Mouse (Mus musculus) lung, embryonic 15.5 days (tissue): ENCODE results near the gene Traf2. TPM values are rescaled to one million over a fixed set of nuclear protein-coding genes. Genes with fewer than 3 reads are reported as not detected.

Source experiments
- ATAC-seq: fragments of 200-750 bp; cut with Nextera tagmentation; 2 replicates; pipeline ENCODE4 v1.8.0; 2017; ENCODE audit warnings: moderate number of reproducible peaks, borderline replicate concordance; ENCODE audit not compliant: low FRiP score, low TSS enrichment; ENCODE audit errors: extremely low read depth
- H3K27ac ChIP-seq: fragments of 300-500 bp; sonication (generic); 2 replicates; pipeline ENCODE4 v1.5.1; 2015; ENCODE audit warnings: moderate library complexity, mild to moderate bottlenecking, inconsistent platforms
- H3K27me3 ChIP-seq: fragments of 300-500 bp; sonication (generic); 2 replicates; pipeline ENCODE4 v1.6.1; 2015; ENCODE audit warnings: inconsistent platforms
- H3K36me3 ChIP-seq: fragments of 300-500 bp; sonication (generic); 2 replicates; pipeline ENCODE4 v1.6.1; 2015; ENCODE audit warnings: inconsistent platforms
- H3K4me1 ChIP-seq: fragments of 300-500 bp; sonication (generic); 2 replicates; pipeline ENCODE4 v1.6.1; 2015; ENCODE audit warnings: inconsistent platforms
- H3K4me2 ChIP-seq: fragments of 300-500 bp; sonication (generic); 2 replicates; pipeline ENCODE4 v1.6.1; 2015; ENCODE audit warnings: inconsistent platforms, mild to moderate bottlenecking, moderate library complexity
- H3K4me3 ChIP-seq: fragments of 300-500 bp; sonication (generic); 2 replicates; pipeline ENCODE4 v1.5.1; 2015; ENCODE audit warnings: mild to moderate bottlenecking, inconsistent platforms
- H3K9ac ChIP-seq: fragments of 300-500 bp; sonication (generic); 2 replicates; pipeline ENCODE4 v1.6.1; 2015; ENCODE audit warnings: inconsistent platforms
- H3K9me3 ChIP-seq: fragments of 300-500 bp; sonication (generic); 2 replicates; pipeline ENCODE4 v1.6.1; 2016; ENCODE audit warnings: inconsistent platforms
- WGBS: fragments of 180-500 bp; shearing (Covaris S2); methylation state at CpG from one replicate; pipeline ENCODE4 v1.1.7; 2015; 5-methylcytosine and 5-hydroxymethylcytosine counted together
- polyA plus RNA-seq: library from polyadenylated mRNA; unstranded; fragments of >200 nt; fragmentation: Nextera tagmentation; extraction: Ambion mirVana; gene quantifications from 2 replicates; pipeline ENCODE4 v1.2.1, GENCODE M21; 2015

Gene Traf2
- polyA plus RNA-seq, 1 experiment from 2014 or later = 41.3 TPM

- no peak overlapping the region for H3K4me3 ChIP-seq
- H3K4me1 ChIP-seq = peaks cover 20% of the 10 kb centered on the region
- H3K9ac ChIP-seq = no peak overlapping the region
- no peak overlapping the region for H3K27ac ChIP-seq
- 64% methylated on average over 15 of the region's 15 CpGs for WGBS
- no peak for ATAC-seq
- no peak overlapping the region for H3K4me2 ChIP-seq
- no peaks in the 10 kb centered on the region for H3K9me3 ChIP-seq
- H3K36me3 ChIP-seq = peaks cover 8% of the 10 kb centered on the region; the same call in 1 of the 2 replicates
- H3K27me3 ChIP-seq = no peaks in the 10 kb centered on the region
These were observed 47.9 kb downstream of the Traf2 start for GRCm38 (mm10) chr2:25498622-25499478.

DNA sequence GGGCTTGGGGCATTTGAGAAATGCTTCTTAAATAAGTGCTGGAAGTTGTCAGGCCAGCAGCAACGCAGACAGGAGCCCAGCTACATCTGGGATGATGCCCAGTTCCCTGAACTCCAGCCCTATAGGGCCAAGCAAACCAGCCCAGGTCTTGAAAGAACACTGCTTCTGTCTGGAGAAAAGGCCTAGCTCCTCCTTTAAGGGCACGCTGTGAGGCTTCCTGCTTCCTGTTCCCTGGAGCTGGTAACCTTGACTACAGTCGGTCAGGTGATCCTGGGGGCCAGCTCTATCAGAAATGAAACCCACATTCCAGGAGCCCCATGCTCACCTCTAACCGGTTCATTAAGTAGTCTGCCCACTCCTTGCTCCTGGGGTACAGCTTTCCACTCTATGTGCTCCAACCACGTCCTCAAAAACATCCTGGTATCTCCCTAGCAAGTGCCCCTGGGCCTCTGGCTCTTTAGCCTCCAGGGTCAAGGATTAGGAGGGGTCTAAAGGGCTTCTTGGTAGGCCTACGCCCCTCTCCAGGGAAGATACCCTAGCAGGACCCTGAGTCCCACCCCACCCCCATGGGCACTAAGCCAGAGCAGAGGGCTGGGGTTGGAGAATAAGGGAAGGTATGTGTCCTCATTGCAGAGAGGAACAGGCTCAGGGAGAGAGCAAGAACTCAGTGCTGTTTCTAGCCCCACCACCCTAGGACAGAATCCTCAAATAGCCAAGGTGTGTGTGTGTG, 48.7 kb downstream of the Traf2 start:
- Histone ChIP-seq H3K27me3 (no peaks in the 10 kb centered on the region), H3K27ac (peak overlapping the region; percentile 71), H3K4me3 (no peak overlapping the region), H3K9ac (no peak overlapping the region), H3K9me3 (no peaks in the 10 kb centered on the region), H3K4me2 (no peak overlapping the region), H3K4me1 (peaks cover 20% of the 10 kb centered on the region), H3K36me3 (peaks cover 4% of the 10 kb centered on the region; the same call in 1 of the 2 replicates)
- WGBS = 45% methylated on average over 6 of the region's 6 CpGs
- ATAC-seq = no peak

DNA sequence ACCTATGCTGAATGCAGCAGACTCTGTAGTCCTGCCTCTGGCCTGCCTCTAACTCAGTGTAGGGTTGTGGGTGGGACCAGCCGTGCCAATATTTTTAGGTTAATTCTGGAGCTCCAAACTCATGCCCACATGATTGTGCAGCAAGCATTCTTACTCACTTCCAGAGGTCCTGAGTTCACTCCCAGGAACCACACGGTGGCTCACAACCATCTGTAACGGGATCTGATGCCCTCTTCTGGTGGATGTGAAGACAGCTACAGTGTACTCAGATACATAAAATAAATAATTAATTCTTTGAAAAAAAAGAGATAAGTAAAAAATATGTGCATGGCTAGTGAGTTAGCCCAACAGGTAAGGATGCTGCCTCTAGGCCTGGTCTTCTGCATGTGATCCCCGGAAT, 50.3 kb downstream of the Traf2 start:
- H3K27me3 ChIP-seq = no peaks in the 10 kb centered on the region
- H3K9me3 ChIP-seq = no peaks in the 10 kb centered on the region
- H3K36me3 ChIP-seq = no peaks in the 10 kb centered on the region
- peaks cover 11% of the 10 kb centered on the region for H3K4me1 ChIP-seq
- WGBS = 41% methylated on average over 4 of the region's 4 CpGs
- no peak for ATAC-seq
- H3K4me2 ChIP-seq = no peak overlapping the region
- H3K27ac ChIP-seq = no peak overlapping the region
- H3K4me3 ChIP-seq = no peak overlapping the region
- no peak overlapping the region for H3K9ac ChIP-seq

- H3K27ac ChIP-seq = no peak within 1 kb of the TSS
- no peaks in the 10 kb centered on the region for H3K36me3 ChIP-seq
- H3K9me3 ChIP-seq = no peaks in the 10 kb centered on the region
- no peak within 1 kb of the TSS for H3K9ac ChIP-seq
- peaks cover 3% of the 10 kb centered on the region; the same call in 1 of the 2 replicates for H3K4me1 ChIP-seq
- no peak within 1 kb of the TSS for H3K4me3 ChIP-seq
- H3K4me2 ChIP-seq = no peak within 1 kb of the TSS
- 72% methylated on average over 5 of the region's 5 CpGs for WGBS
- no peaks in the 10 kb centered on the region for H3K27me3 ChIP-seq
- no peak for ATAC-seq
These were observed 53.2 kb downstream of the Traf2 start, which contains the start of gene Lcn12 for GRCm38 (mm10) chr2:25493476-25493961. Gene Lcn12 (minus strand): TSS chr2:25493911.

GRCm38 (mm10) chr2:25492988-25493387, 53.8 kb downstream of the Traf2 start:
- no peaks in the 10 kb centered on the region; the same call in 1 of the 2 replicates for H3K4me1 ChIP-seq
- no peak overlapping the region for H3K9ac ChIP-seq
- no peak overlapping the region for H3K4me2 ChIP-seq
- no peak overlapping the region for H3K27ac ChIP-seq
- no peaks in the 10 kb centered on the region for H3K9me3 ChIP-seq
- 65% methylated on average over 5 of the region's 5 CpGs for WGBS
- no peak for ATAC-seq
- no peaks in the 10 kb centered on the region for H3K36me3 ChIP-seq
- H3K27me3 ChIP-seq = no peaks in the 10 kb centered on the region
- no peak overlapping the region for H3K4me3 ChIP-seq

GRCm38 (mm10) chr2:25488671-25489068, 58.1 kb downstream of the Traf2 start:
- no peak overlapping the region for H3K9ac ChIP-seq
- WGBS = 65% methylated on average over 7 of the region's 7 CpGs
- no peak overlapping the region for H3K4me2 ChIP-seq
- no peak overlapping the region for H3K27ac ChIP-seq
- H3K9me3 ChIP-seq = no peaks in the 10 kb centered on the region
- no peaks in the 10 kb centered on the region for H3K27me3 ChIP-seq
- no peak for ATAC-seq
- no peaks in the 10 kb centered on the region for H3K36me3 ChIP-seq
- H3K4me1 ChIP-seq = no peaks in the 10 kb centered on the region
- H3K4me3 ChIP-seq = no peak overlapping the region

DNA sequence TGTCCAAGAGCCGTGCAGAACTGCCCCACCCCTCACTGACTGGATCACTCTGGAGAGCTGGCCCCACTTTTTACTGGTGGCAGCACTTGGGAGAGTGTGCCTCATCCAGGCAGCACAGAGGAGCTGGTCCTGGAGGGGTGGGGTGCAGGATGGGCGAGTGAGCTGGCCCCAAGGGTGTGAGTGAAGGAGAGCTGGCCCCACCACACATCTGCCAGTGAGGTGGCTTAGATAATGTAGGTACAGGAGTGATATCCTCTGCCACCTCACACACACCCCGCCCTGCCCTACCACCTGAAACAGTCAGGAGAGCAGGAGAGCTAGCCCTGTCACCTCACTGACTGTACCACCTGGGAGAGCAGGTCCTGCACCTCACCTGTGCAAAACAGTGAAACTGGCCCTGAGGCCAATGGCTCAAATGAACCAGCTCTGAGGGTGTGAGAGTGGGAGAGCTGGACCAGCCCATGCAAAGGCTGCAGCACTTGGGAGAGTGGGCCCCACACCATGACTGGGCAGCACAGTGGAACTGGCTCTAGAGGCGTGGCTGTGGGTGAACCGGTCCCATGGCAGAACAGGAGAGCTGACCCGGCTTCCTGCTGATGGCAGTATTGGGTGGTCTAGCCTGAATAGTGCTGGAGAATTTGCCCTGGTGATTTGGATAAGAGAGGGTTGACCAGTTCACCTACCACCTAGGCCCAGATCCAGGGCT, 58.6 kb downstream of the Traf2 start:
- no peaks in the 10 kb centered on the region for H3K9me3 ChIP-seq
- H3K4me3 ChIP-seq = no peak overlapping the region
- H3K4me1 ChIP-seq = no peaks in the 10 kb centered on the region
- no peaks in the 10 kb centered on the region for H3K36me3 ChIP-seq
- WGBS = 68% methylated on average over 6 of the region's 6 CpGs
- no peak for ATAC-seq
- no peak overlapping the region for H3K9ac ChIP-seq
- H3K4me2 ChIP-seq = no peak overlapping the region
- no peak overlapping the region for H3K27ac ChIP-seq
- H3K27me3 ChIP-seq = no peaks in the 10 kb centered on the region

GRCm38 (mm10) chr2:25484901-25485647, 61.7 kb downstream of the Traf2 start:
- Histone ChIP-seq H3K4me3 (no peak overlapping the region), H3K27ac (no peak overlapping the region), H3K36me3 (no peaks in the 10 kb centered on the region), H3K9ac (no peak overlapping the region), H3K4me2 (no peak overlapping the region), H3K27me3 (no peaks in the 10 kb centered on the region), H3K9me3 (no peaks in the 10 kb centered on the region), H3K4me1 (no peaks in the 10 kb centered on the region)
- 63% methylated on average over 11 of the region's 11 CpGs for WGBS
- no peak for ATAC-seq

- Histone ChIP-seq H3K36me3 (no peaks in the 10 kb centered on the region), H3K4me2 (no peak overlapping the region), H3K27me3 (no peaks in the 10 kb centered on the region), H3K9ac (no peak overlapping the region), H3K9me3 (no peaks in the 10 kb centered on the region), H3K27ac (no peak overlapping the region), H3K4me3 (no peak overlapping the region), H3K4me1 (no peaks in the 10 kb centered on the region)
- 20% methylated on average over 7 of the region's 7 CpGs for WGBS
- no peak for ATAC-seq
These were observed 63.8 kb downstream of the Traf2 start for GRCm38 (mm10) chr2:25482969-25483368.

DNA sequence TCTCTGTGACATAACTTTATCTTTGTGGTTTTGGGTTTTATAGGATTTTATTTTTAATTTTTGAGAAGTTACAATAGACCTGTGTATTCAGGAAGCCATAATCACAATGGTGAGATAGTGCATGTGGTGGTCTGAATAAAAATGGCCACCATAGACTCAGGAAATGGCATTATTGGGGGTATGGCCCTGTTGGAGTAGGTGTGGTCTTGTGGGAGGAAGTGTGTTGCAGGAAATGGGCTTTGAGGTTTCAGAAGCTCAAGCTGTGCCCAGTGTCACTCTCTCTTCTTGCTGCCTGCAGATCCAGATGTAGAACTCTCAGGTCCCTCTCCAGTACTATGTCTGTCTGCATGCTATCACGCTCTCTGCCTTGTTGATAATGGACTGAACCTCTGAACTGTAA, 66.2 kb downstream of the Traf2 start:
- no peaks in the 10 kb centered on the region for H3K27me3 ChIP-seq
- no peak overlapping the region for H3K9ac ChIP-seq
- no peak overlapping the region for H3K27ac ChIP-seq
- H3K36me3 ChIP-seq = no peaks in the 10 kb centered on the region
- WGBS = 85% methylated on average over 1 of the region's 1 CpGs
- no peaks in the 10 kb centered on the region for H3K4me1 ChIP-seq
- no peak for ATAC-seq
- H3K9me3 ChIP-seq = no peaks in the 10 kb centered on the region
- H3K4me3 ChIP-seq = no peak overlapping the region
- H3K4me2 ChIP-seq = no peak overlapping the region
